Mouse (Mus musculus): ENCODE data around the gene Pknox2. TPM values are rescaled to one million over a fixed set of nuclear protein-coding genes. Genes with fewer than 3 reads are reported as not detected.
A peak's percentile ranks its signal among the peaks of the same experiment; 100 is the strongest.

Gene Pknox2
- polyA plus RNA-seq, 1 experiment from 2014 or later = 0.18 TPM

- no peaks in the 10 kb centered on the region for H3K4me1 ChIP-seq (ENCODE audit: insufficient read depth)
- no peaks in the 10 kb centered on the region for H3K36me3 ChIP-seq (replicated peaks; ENCODE audit: insufficient read depth, low read length)
- H3K27me3 ChIP-seq (ENCODE audit: insufficient read depth, low read length) = no peaks in the 10 kb centered on the region
- no peak overlapping the region for H3K4me2 ChIP-seq (ENCODE audit: low read depth, low read length)
- WGBS (ENCODE audit: insufficient replicate concordance) = 54% methylated on average over 4 of the region's 4 CpGs
- TF ChIP-seq EP300 (IDR thresholded peaks at IDR 0.05; ENCODE audit: low read depth) (no peak), CTCF (IDR thresholded peaks at IDR 0.05; ENCODE audit: low read depth) (no peak)
- H3K9me3 ChIP-seq (ENCODE audit: low read length) = no peaks in the 10 kb centered on the region
- ATAC-seq (no peak), DNase-seq (no peak)
- no peak overlapping the region for H3K9ac ChIP-seq (replicated peaks)
- H3K4me3 ChIP-seq (ENCODE audit: low read depth, low read length) = no peak overlapping the region
- no peak overlapping the region for H3K27ac ChIP-seq (ENCODE audit: low read depth)
These were observed 241.8 kb downstream of the Pknox2 start for GRCm38 (mm10) chr9:36905452-36905851.

GRCm38 (mm10) chr9:36900464-36900863 lies 246.7 kb downstream of the Pknox2 start:
- Histone ChIP-seq H3K27me3 (ENCODE audit: insufficient read depth, low read length) (no peaks in the 10 kb centered on the region), H3K27ac (ENCODE audit: low read depth) (no peak overlapping the region), H3K9me3 (ENCODE audit: low read length) (no peaks in the 10 kb centered on the region), H3K36me3 (replicated peaks; ENCODE audit: insufficient read depth, low read length) (no peaks in the 10 kb centered on the region), H3K4me2 (ENCODE audit: low read depth, low read length) (no peak overlapping the region), H3K4me1 (ENCODE audit: insufficient read depth) (no peaks in the 10 kb centered on the region), H3K9ac (replicated peaks) (no peak overlapping the region), H3K4me3 (ENCODE audit: low read depth, low read length) (no peak overlapping the region)
- ATAC-seq (no peak), DNase-seq (no peak)
- 67% methylated on average over 4 of the region's 4 CpGs for WGBS (ENCODE audit: insufficient replicate concordance)
- TF ChIP-seq EP300 (IDR thresholded peaks at IDR 0.05; ENCODE audit: low read depth) (no peak), CTCF (IDR thresholded peaks at IDR 0.05; ENCODE audit: low read depth) (no peak)

- H3K27me3 ChIP-seq (ENCODE audit: insufficient read depth, low read length) = no peaks in the 10 kb centered on the region
- WGBS (ENCODE audit: insufficient replicate concordance) = 88% methylated on average over 3 of the region's 3 CpGs
- no peaks in the 10 kb centered on the region for H3K9me3 ChIP-seq (ENCODE audit: low read length)
- TF ChIP-seq EP300 (IDR thresholded peaks at IDR 0.05; ENCODE audit: low read depth) (no peak), CTCF (IDR thresholded peaks at IDR 0.05; ENCODE audit: low read depth) (no peak)
- no peak overlapping the region for H3K4me2 ChIP-seq (ENCODE audit: low read depth, low read length)
- ATAC-seq (no peak), DNase-seq (no peak)
- no peak overlapping the region for H3K9ac ChIP-seq (replicated peaks)
- no peak overlapping the region for H3K27ac ChIP-seq (ENCODE audit: low read depth)
- H3K36me3 ChIP-seq (replicated peaks; ENCODE audit: insufficient read depth, low read length) = no peaks in the 10 kb centered on the region
- no peaks in the 10 kb centered on the region for H3K4me1 ChIP-seq (ENCODE audit: insufficient read depth)
- no peak overlapping the region for H3K4me3 ChIP-seq (ENCODE audit: low read depth, low read length)
These were observed 248.6 kb downstream of the Pknox2 start for GRCm38 (mm10) chr9:36898560-36898959.

- TF ChIP-seq EP300 (IDR thresholded peaks at IDR 0.05; ENCODE audit: low read depth) (no peak), CTCF (IDR thresholded peaks at IDR 0.05; ENCODE audit: low read depth) (peak; percentile 63)
- Histone ChIP-seq H3K9ac (replicated peaks) (no peak overlapping the region), H3K4me3 (ENCODE audit: low read depth, low read length) (no peak overlapping the region), H3K27ac (ENCODE audit: low read depth) (no peak overlapping the region), H3K27me3 (ENCODE audit: insufficient read depth, low read length) (no peaks in the 10 kb centered on the region), H3K36me3 (replicated peaks; ENCODE audit: insufficient read depth, low read length) (no peaks in the 10 kb centered on the region), H3K9me3 (ENCODE audit: low read length) (no peaks in the 10 kb centered on the region), H3K4me2 (ENCODE audit: low read depth, low read length) (no peak overlapping the region), H3K4me1 (ENCODE audit: insufficient read depth) (no peaks in the 10 kb centered on the region)
- DNase-seq (peak; percentile 41), ATAC-seq (no peak)
- 76% methylated on average over 8 of the region's 8 CpGs for WGBS (ENCODE audit: insufficient replicate concordance)
These were observed 252.1 kb downstream of the Pknox2 start for GRCm38 (mm10) chr9:36895009-36895693.

- Histone ChIP-seq H3K27ac (ENCODE audit: low read depth) (no peak overlapping the region), H3K9me3 (ENCODE audit: low read length) (no peaks in the 10 kb centered on the region)
- 68% methylated on average over 7 of the region's 7 CpGs for WGBS (ENCODE audit: insufficient replicate concordance)
These were observed 253.0 kb downstream of the Pknox2 start for GRCm38 (mm10) chr9:36894242-36894641.

GRCm38 (mm10) chr9:36893413-36893990 lies 253.7 kb downstream of the Pknox2 start:
- ATAC-seq = no peak
- WGBS (ENCODE audit: insufficient replicate concordance) = 58% methylated on average over 6 of the region's 6 CpGs

More at GRCm38 (mm10) chr9:36894242-36894641, 253.0 kb downstream of the Pknox2 start:
- no peaks in the 10 kb centered on the region for H3K4me1 ChIP-seq (ENCODE audit: insufficient read depth)
- TF ChIP-seq CTCF (IDR thresholded peaks at IDR 0.05; ENCODE audit: low read depth) = no peak
- TF ChIP-seq EP300 (IDR thresholded peaks at IDR 0.05; ENCODE audit: low read depth) = no peak
- no peak overlapping the region for H3K9ac ChIP-seq (replicated peaks)
- H3K27me3 ChIP-seq (ENCODE audit: insufficient read depth, low read length) = no peaks in the 10 kb centered on the region
- no peak overlapping the region for H3K4me2 ChIP-seq (ENCODE audit: low read depth, low read length)
- no peak overlapping the region for H3K4me3 ChIP-seq (ENCODE audit: low read depth, low read length)
- ATAC-seq (no peak), DNase-seq (no peak)
- H3K36me3 ChIP-seq (replicated peaks; ENCODE audit: insufficient read depth, low read length) = no peaks in the 10 kb centered on the region

More at GRCm38 (mm10) chr9:36893413-36893990, 253.7 kb downstream of the Pknox2 start:
- Histone ChIP-seq H3K4me2 (ENCODE audit: low read depth, low read length) (no peak overlapping the region), H3K4me3 (ENCODE audit: low read depth, low read length) (no peak overlapping the region), H3K4me1 (ENCODE audit: insufficient read depth) (no peaks in the 10 kb centered on the region), H3K9me3 (ENCODE audit: low read length) (no peaks in the 10 kb centered on the region), H3K27ac (ENCODE audit: low read depth) (no peak overlapping the region), H3K27me3 (ENCODE audit: insufficient read depth, low read length) (no peaks in the 10 kb centered on the region), H3K36me3 (replicated peaks; ENCODE audit: insufficient read depth, low read length) (no peaks in the 10 kb centered on the region), H3K9ac (replicated peaks) (no peak overlapping the region)
- no peak for TF ChIP-seq EP300 (IDR thresholded peaks at IDR 0.05; ENCODE audit: low read depth)
- no peak for DNase-seq

All from liver, postnatal 0 days (tissue).